Mouse (Mus musculus) limb, embryonic 11.5 days (tissue): ENCODE data around the gene Wrap53. TPM values are rescaled to one million over a fixed set of nuclear protein-coding genes. Genes with fewer than 3 reads are reported as not detected.
"Not testable (repeated sequence)": the region's sequence is repeated elsewhere in the genome, so short reads cannot be mapped to it uniquely, and the experiment has no call there.

Source experiments
- ATAC-seq: fragments of 200-750 bp; cut with Nextera tagmentation; 2 replicates; pipeline ENCODE4 v1.8.0; 2017; ENCODE audit warnings: low read depth; ENCODE audit not compliant: insufficient number of reproducible peaks, low FRiP score, low TSS enrichment
- DNase-seq: peaks from one replicate; pipeline ENCODE4 v3.0.0-alpha.2; 2015; ENCODE audit warnings: low spot score
- H3K27ac ChIP-seq: fragments of 300-500 bp; sonication (generic); replicated peaks from 2 replicates; pipeline ENCODE4 v1.5.1; 2014; ENCODE audit warnings: low read depth, mild to moderate bottlenecking, low read length
- H3K27me3 ChIP-seq: fragments of 300-500 bp; sonication (generic); 2 replicates; pipeline ENCODE4 v1.6.1; 2014; ENCODE audit warnings: mild to moderate bottlenecking, low read length, mixed read lengths; ENCODE audit not compliant: control insufficient read depth, insufficient read depth
- H3K36me3 ChIP-seq: fragments of 300-500 bp; sonication (generic); 2 replicates; pipeline ENCODE4 v1.6.1; 2014; ENCODE audit warnings: mild to moderate bottlenecking, low read length, moderate library complexity, mixed read lengths; ENCODE audit not compliant: control insufficient read depth, insufficient read depth
- H3K4me1 ChIP-seq: fragments of 300-500 bp; sonication (generic); 2 replicates; pipeline ENCODE4 v1.6.1; 2014; ENCODE audit warnings: low read length, mixed read lengths; ENCODE audit not compliant: control insufficient read depth, insufficient read depth
- H3K4me2 ChIP-seq: fragments of 300-500 bp; sonication (generic); 2 replicates; pipeline ENCODE4 v1.6.1; 2014; ENCODE audit warnings: low read depth, mild to moderate bottlenecking, moderate library complexity; ENCODE audit not compliant: severe bottlenecking
- H3K4me3 ChIP-seq: fragments of 300-500 bp; sonication (generic); 2 replicates; pipeline ENCODE4 v1.5.1; 2014; ENCODE audit warnings: low read depth, low read length
- H3K9ac ChIP-seq: fragments of 300-500 bp; sonication (generic); 2 replicates; pipeline ENCODE4 v1.6.1; 2014; ENCODE audit warnings: mild to moderate bottlenecking, low read length
- H3K9me3 ChIP-seq: fragments of 300-500 bp; sonication (generic); 2 replicates; pipeline ENCODE4 v1.6.1; 2016; ENCODE audit warnings: low read length; ENCODE audit not compliant: control insufficient read depth
- WGBS: fragments of 180-500 bp; shearing (Covaris S2); extraction: QIAGEN DNeasy Blood & Tissue Kit; methylation state at CpG from one replicate; pipeline ENCODE4 v1.1.7; 2014; 5-methylcytosine and 5-hydroxymethylcytosine counted together
- polyA plus RNA-seq: library from polyadenylated mRNA; unstranded; fragments of >200 nt; fragmentation: Nextera tagmentation; extraction: Ambion mirVana; gene quantifications from 2 replicates; pipeline ENCODE4 v1.2.1, GENCODE M21; 2014

Wrap53 gene
- polyA plus RNA-seq, 1 experiment from 2014 or later = 46.9 TPM

DNA sequence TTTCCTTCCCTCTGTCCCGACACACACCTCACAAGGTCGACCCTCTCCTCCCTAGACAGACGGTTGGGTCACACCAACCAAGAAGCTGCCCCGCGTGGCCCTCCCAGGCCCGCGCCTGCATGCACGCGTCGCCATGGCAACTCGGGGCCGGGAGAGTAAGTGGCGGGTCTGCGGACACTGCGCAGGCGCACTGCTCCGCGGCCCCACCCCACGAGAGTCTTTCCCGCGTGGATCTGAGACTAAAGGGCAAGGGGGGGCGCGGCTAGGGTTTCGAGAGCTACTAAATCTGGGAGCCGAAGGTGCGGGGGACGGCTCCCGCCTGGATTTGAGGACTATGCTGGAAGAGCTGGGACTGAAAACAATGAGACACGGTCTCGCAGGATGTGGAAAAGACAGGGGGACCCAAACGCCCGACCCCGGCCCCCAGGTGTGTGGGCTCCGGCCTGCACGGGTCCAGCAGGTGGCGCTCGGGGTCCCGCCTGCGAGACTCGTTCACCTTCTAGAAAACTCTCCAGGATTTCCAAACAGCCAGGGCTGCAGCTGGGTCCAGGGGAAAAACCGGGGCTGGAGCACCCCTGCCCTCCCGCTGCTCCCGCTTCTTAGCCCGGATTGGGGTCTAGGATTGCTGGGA, 33.5 kb downstream of the Wrap53 start:
- 0% methylated on average over 44 of the region's 44 CpGs for WGBS
- H3K27me3 ChIP-seq = no peaks in the 10 kb centered on the region
- ATAC-seq (peak; percentile 50), DNase-seq (peak; percentile 91)
- no peaks in the 10 kb centered on the region; the same call in 1 of the 2 replicates for H3K4me1 ChIP-seq
- H3K4me3 ChIP-seq = peak overlapping the region; percentile 27
- no peaks in the 10 kb centered on the region for H3K9me3 ChIP-seq
- peak overlapping the region; percentile 63 for H3K27ac ChIP-seq
- peak overlapping the region; percentile 62 for H3K9ac ChIP-seq
- no peaks in the 10 kb centered on the region for H3K36me3 ChIP-seq
- peak overlapping the region; percentile 69 for H3K4me2 ChIP-seq

- no peaks in the 10 kb centered on the region for H3K27me3 ChIP-seq
- H3K4me2 ChIP-seq = peak overlapping the region; percentile 69
- DNase-seq (peak; percentile 66), ATAC-seq (no peak)
- no peaks in the 10 kb centered on the region; the same call in 1 of the 2 replicates for H3K4me1 ChIP-seq
- no peaks in the 10 kb centered on the region for H3K9me3 ChIP-seq
- WGBS = 9% methylated on average over 7 of the region's 7 CpGs
- H3K9ac ChIP-seq = peak overlapping the region; percentile 62
- peak overlapping the region; percentile 27 for H3K4me3 ChIP-seq
- H3K27ac ChIP-seq = peak overlapping the region; percentile 63
- no peaks in the 10 kb centered on the region for H3K36me3 ChIP-seq
Measured at GRCm38 (mm10) chr11:69545957-69546356, 34.1 kb downstream of the Wrap53 start.

GRCm38 (mm10) chr11:69543598-69543997, 36.5 kb downstream of the Wrap53 start:
- Histone ChIP-seq H3K9me3 (no peaks in the 10 kb centered on the region), H3K27ac (no peak overlapping the region), H3K4me1 (peaks cover 2% of the 10 kb centered on the region; the same call in 1 of the 2 replicates), H3K4me2 (no peak overlapping the region), H3K4me3 (no peak overlapping the region), H3K27me3 (no peaks in the 10 kb centered on the region), H3K9ac (no peak overlapping the region), H3K36me3 (no peaks in the 10 kb centered on the region)
- ATAC-seq = no peak
- 41% methylated on average over 3 of the region's 3 CpGs for WGBS
- no peak for DNase-seq

DNA sequence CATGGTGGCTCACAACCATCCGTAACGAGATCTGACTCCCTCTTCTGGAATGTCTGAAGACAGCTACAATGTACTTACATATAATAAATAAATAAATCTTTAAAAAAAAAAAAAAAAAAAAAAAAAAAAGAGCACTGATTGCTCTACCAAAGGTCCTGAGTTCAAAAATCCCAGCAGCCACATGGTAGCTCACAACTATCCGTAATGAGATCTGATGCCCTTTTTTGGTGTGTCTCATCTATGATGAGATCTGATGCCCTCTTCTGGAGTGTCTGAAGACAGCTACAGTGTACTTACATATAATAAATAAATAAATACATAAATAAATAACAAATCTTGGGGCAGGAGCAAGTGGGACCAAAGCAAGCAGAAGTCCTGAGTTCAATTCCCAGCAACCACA, 38.3 kb downstream of the Wrap53 start:
- not testable (repeated sequence) for H3K27ac ChIP-seq, ATAC-seq, H3K4me2 ChIP-seq, H3K4me3 ChIP-seq, H3K9ac ChIP-seq, H3K27me3 ChIP-seq, H3K36me3 ChIP-seq, DNase-seq, H3K9me3 ChIP-seq
- 72% methylated on average over 1 of the region's 3 CpGs for WGBS
- peaks cover 14% of the 10 kb centered on the region for H3K4me1 ChIP-seq

- no peak for DNase-seq
- H3K27ac ChIP-seq = no peak overlapping the region
- H3K27me3 ChIP-seq = no peaks in the 10 kb centered on the region
- peaks cover 15% of the 10 kb centered on the region for H3K4me1 ChIP-seq
- no peak for ATAC-seq
- H3K36me3 ChIP-seq = no peaks in the 10 kb centered on the region
- no peak overlapping the region for H3K4me3 ChIP-seq
- H3K9ac ChIP-seq = no peak overlapping the region
- no peak overlapping the region for H3K4me2 ChIP-seq
- WGBS = 93% methylated on average over 2 of the region's 2 CpGs
- no peaks in the 10 kb centered on the region for H3K9me3 ChIP-seq
Measured at GRCm38 (mm10) chr11:69540700-69541099, 39.4 kb downstream of the Wrap53 start.

- H3K9me3 ChIP-seq = no peaks in the 10 kb centered on the region
- H3K27ac ChIP-seq = no peak overlapping the region
Measured at GRCm38 (mm10) chr11:69534990-69535389, 45.1 kb downstream of the Wrap53 start.

GRCm38 (mm10) chr11:69532480-69533150, 47.4 kb downstream of the Wrap53 start:
- Histone ChIP-seq H3K36me3 (no peaks in the 10 kb centered on the region), H3K9ac (no peak overlapping the region), H3K27me3 (no peaks in the 10 kb centered on the region), H3K4me3 (no peak overlapping the region), H3K4me1 (peaks cover 6% of the 10 kb centered on the region; the same call in 1 of the 2 replicates), H3K9me3 (no peaks in the 10 kb centered on the region), H3K4me2 (no peak overlapping the region), H3K27ac (no peak overlapping the region)
- no peak for ATAC-seq
- DNase-seq = no peak
- WGBS = 82% methylated on average over 7 of the region's 7 CpGs

More at GRCm38 (mm10) chr11:69534990-69535389, 45.1 kb downstream of the Wrap53 start:
- H3K36me3 ChIP-seq = no peaks in the 10 kb centered on the region
- H3K4me2 ChIP-seq = no peak overlapping the region
- no peaks in the 10 kb centered on the region for H3K27me3 ChIP-seq
- no peak overlapping the region for H3K9ac ChIP-seq
- no peak overlapping the region for H3K4me3 ChIP-seq
- peaks cover 15% of the 10 kb centered on the region for H3K4me1 ChIP-seq
- no peak for ATAC-seq
- 80% methylated on average over 1 of the region's 1 CpGs for WGBS
- no peak for DNase-seq

DNA sequence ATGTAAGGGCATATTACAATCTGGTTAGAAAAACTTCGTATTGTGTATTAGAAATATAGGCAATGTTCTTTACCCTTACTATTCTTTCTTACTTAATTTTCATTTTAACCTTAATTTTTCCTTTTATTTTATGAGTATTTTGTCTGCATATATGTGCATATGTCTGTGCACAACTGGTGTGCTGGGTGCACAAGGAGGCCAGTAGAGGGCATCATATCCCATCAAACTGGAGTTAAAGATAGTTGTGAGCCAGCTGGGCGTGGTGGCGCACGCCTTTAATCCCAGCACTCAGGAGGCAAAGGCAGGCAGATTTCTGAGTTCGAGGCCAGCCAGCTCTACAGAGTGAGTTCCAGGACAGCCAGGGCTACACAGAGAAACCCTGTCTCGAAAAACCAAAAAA, 49.3 kb downstream of the Wrap53 start:
- H3K27ac ChIP-seq, H3K9ac ChIP-seq, H3K36me3 ChIP-seq, H3K27me3 ChIP-seq, ATAC-seq, H3K4me3 ChIP-seq, DNase-seq, H3K4me1 ChIP-seq, H3K4me2 ChIP-seq, H3K9me3 ChIP-seq: not testable (repeated sequence)
- 90% methylated on average over 6 of the region's 6 CpGs for WGBS
